Mouse (Mus musculus) spleen, adult 2 months (tissue): ENCODE data around the gene Cyp2d40.

ENCODE experiments used
- CTCF ChIP-seq: fragments of 200-500 bp; IDR thresholded peaks from 2 replicates; pipeline ENCODE4 v1.5.1; 2011; ENCODE audit warnings: mild to moderate bottlenecking, inconsistent platforms; ENCODE audit not compliant: insufficient read depth, insufficient read length, insufficient replicate concordance; ENCODE audit errors: extremely low read depth
- POLR2A ChIP-seq: fragments of 200-500 bp; IDR thresholded peaks from 2 replicates; pipeline ENCODE4 v1.6.1; 2011; ENCODE audit warnings: low read depth, low read length, inconsistent platforms

- TF ChIP-seq CTCF (no peak), POLR2A (no peak)
Measured at GRCm38 (mm10) chr15:82809511-82809910, 45.5 kb upstream of the Cyp2d40 start.
